Mouse (Mus musculus) kidney, adult 2 months (tissue): ENCODE measurements around the gene Csnk1g1.

Experiments
- CTCF ChIP-seq: fragments of 200-500 bp; conservative IDR thresholded peaks from 2 replicates; pipeline ENCODE4 v1.5.1; 2011; ENCODE audit warnings: low read depth, mild to moderate bottlenecking, control low read depth, low read length, moderate library complexity, mixed read lengths; ENCODE audit not compliant: insufficient read depth, insufficient read length
- POLR2A ChIP-seq: fragments of 200-500 bp; IDR thresholded peaks from one replicate; pipeline ENCODE4 v1.6.1; 2011; ENCODE audit warnings: low read depth, low read length, control low read depth

- TF ChIP-seq POLR2A, result no peak
- no peak for TF ChIP-seq CTCF
Observed at GRCm38 (mm10) chr9:65987021-65987420, 78.3 kb downstream of the Csnk1g1 start.
